ENCODE assay signal across 25 mouse cellular contexts in genomic region chr10:84573671-84574420, GRCm38 (mm10). TPM values are rescaled to one million over a fixed set of nuclear protein-coding genes. Genes with fewer than 3 reads are reported as not detected.
DNase-seq lines count a peak whose midpoint lies in the region; ATAC-seq lines count a peak whose summit lies in the region.
"Had no signal": no experiment of that assay in that cellular context is flagged by ENCODE, and none has a peak within 500 bp of the region (broad histone marks: within the 10 kb centered on the region; RNA-seq: fewer than 3 reads in every experiment).

No protein-coding gene starts in this region.

- DNase-seq in liver (no peak), A20 (ENCODE audit: low read depth, low spot score) (peak; percentile 87)
- peak; percentile 37 for DNase-seq in brain, adult 2 months (ENCODE audit: low read depth, low spot score)
- DNase-seq in adrenal gland, adult 2 months, result no peak
- no peak for DNase-seq in adrenal gland, adult 18-20 months (ENCODE audit: low spot score in 2 of 2)
- no peak for DNase-seq in right cerebral cortex, postnatal 14 days
- DNase-seq: adrenal gland, postnatal 14 days; cerebellum, adult 2 months; gastrocnemius, postnatal 14 days; heart, postnatal 10 days; kidney, adult 8-10 months; kidney, postnatal 14 days; layer of hippocampus, postnatal 36 days; thymus, adult 18-20 months; thymus, postnatal 4 days had no signal

- WGBS in liver, embryonic 12.5 days (ENCODE audit: insufficient replicate concordance), result 42% methylated on average over 5 of the region's 5 CpGs

- peaks cover 38% of the 10 kb centered on the region for H3K4me1 ChIP-seq in liver, embryonic 12.5 days

- H3K27ac ChIP-seq in liver, embryonic 12.5 days, result 0 out of 2 replicates have a peak overlapping the region, but pooled peaks have one; percentile 96
- H3K27ac ChIP-seq: embryonic facial prominence, embryonic 10.5 days; forebrain, embryonic 13.5 days; heart, embryonic 10.5 days; hindbrain, embryonic 13.5 days; layer of hippocampus, adult 2 months; limb, embryonic 13.5 days; lung, embryonic 15.5 days; stomach, embryonic 15.5 days had no signal

- H3K27me3 ChIP-seq in liver, embryonic 12.5 days (replicated peaks), result 0 out of 2 replicates have a peak, but pooled peaks cover 11% of the 10 kb centered on the region
- H3K27me3 ChIP-seq: lung, embryonic 15.5 days; stomach, embryonic 15.5 days had no signal

- no peak overlapping the region for H3K4me2 ChIP-seq in liver, embryonic 12.5 days
- H3K4me2 ChIP-seq: forebrain, embryonic 13.5 days; hindbrain, embryonic 13.5 days; limb, embryonic 13.5 days; lung, embryonic 15.5 days; stomach, embryonic 15.5 days had no signal

- no peak for ATAC-seq in liver, embryonic 12.5 days
- ATAC-seq in megakaryocyte, adult 5-6 weeks (ENCODE audit: poor library complexity, severe bottlenecking), result peak; percentile 45
- ATAC-seq: forebrain, embryonic 13.5 days had no signal

- H3K4me3 ChIP-seq in liver, embryonic 12.5 days, result no peak overlapping the region
- H3K4me3 ChIP-seq: embryonic facial prominence, embryonic 10.5 days; forebrain, embryonic 13.5 days; heart, embryonic 10.5 days; hindbrain, embryonic 13.5 days; layer of hippocampus, adult 2 months; limb, embryonic 13.5 days; lung, embryonic 15.5 days; stomach, embryonic 15.5 days had no signal

- no peak overlapping the region for H3K9ac ChIP-seq in liver, embryonic 12.5 days
- H3K9ac ChIP-seq: forebrain, embryonic 13.5 days; hindbrain, embryonic 13.5 days; limb, embryonic 13.5 days; lung, embryonic 15.5 days; stomach, embryonic 15.5 days had no signal

- H3K36me3 ChIP-seq in liver, embryonic 12.5 days, result no peaks in the 10 kb centered on the region
- H3K36me3 ChIP-seq: embryonic facial prominence, embryonic 10.5 days; heart, embryonic 10.5 days; hindbrain, embryonic 13.5 days; limb, embryonic 13.5 days; lung, embryonic 15.5 days; stomach, embryonic 15.5 days had no signal

- no peaks in the 10 kb centered on the region for H3K9me3 ChIP-seq in liver, embryonic 12.5 days (replicated peaks)
- H3K9me3 ChIP-seq: embryonic facial prominence, embryonic 10.5 days; forebrain, embryonic 13.5 days; heart, embryonic 10.5 days; hindbrain, embryonic 13.5 days; limb, embryonic 13.5 days; lung, embryonic 15.5 days; stomach, embryonic 15.5 days had no signal

RNA-seq across cellular contexts. Expression of gene Tcp11l2, which starts 2.6 kb away (rescaled TPM):
- 28.1 and 28.7 TPM in 2 replicates for polyA plus RNA-seq in liver, embryonic 12.5 days (2016; fragmentation: Nextera tagmentation; extraction: Ambion mirVana)
- 54.8 and 59.3 TPM in 2 replicates for total RNA-seq in megakaryocyte, adult 5-6 weeks (2015)
- 29.7 and 36.1 TPM in 2 replicates for total RNA-seq in megakaryocyte, adult 5-6 weeks (2017)
- total RNA-seq in adrenal gland, adult 2 months (2021), result 10 to 100 TPM; 35.0 to 41.7 TPM
- 35.9 and 48.1 TPM in 2 replicates for polyA plus RNA-seq in adrenal gland, adult 2 months (2012; rRNA removed)
- total RNA-seq in adrenal gland, adult 18-20 months (2021), result 10 to 100 TPM; 28.1 to 40.9 TPM

RNA-seq across cellular contexts. Expression of gene Ckap4, which starts 40.0 kb away (rescaled TPM):
- polyA plus RNA-seq in liver, embryonic 12.5 days (2016; fragmentation: Nextera tagmentation; extraction: Ambion mirVana), result 26.0 and 28.8 TPM in 2 replicates
- total RNA-seq in megakaryocyte, adult 5-6 weeks (2015), result 122 and 125 TPM in 2 replicates
- 115 TPM in 2 replicates for total RNA-seq in megakaryocyte, adult 5-6 weeks (2017)
- 10 to 100 TPM; 24.5 to 44.7 TPM for total RNA-seq in adrenal gland, adult 2 months (2021)
- 20.8 and 29.3 TPM in 2 replicates for polyA plus RNA-seq in adrenal gland, adult 2 months (2012; rRNA removed)
- 10 to 100 TPM; 26.0 to 34.3 TPM for total RNA-seq in adrenal gland, adult 18-20 months (2021)

RNA-seq across cellular contexts. Expression of gene Polr3b, which starts 48.2 kb away (rescaled TPM):
- polyA plus RNA-seq in liver, embryonic 12.5 days (2016; fragmentation: Nextera tagmentation; extraction: Ambion mirVana), result 9.9 and 11.3 TPM in 2 replicates
- total RNA-seq in megakaryocyte, adult 5-6 weeks (2015), result 20.0 and 20.1 TPM in 2 replicates
- total RNA-seq in megakaryocyte, adult 5-6 weeks (2017), result 26.3 and 28.7 TPM in 2 replicates
- total RNA-seq in adrenal gland, adult 2 months (2021), result 10 to 100 TPM; 23.1 to 28.0 TPM
- 2.0 and 2.3 TPM in 2 replicates for polyA plus RNA-seq in adrenal gland, adult 2 months (2012; rRNA removed)
- total RNA-seq in adrenal gland, adult 18-20 months (2021), result 10 to 100 TPM; 15.3 to 28.2 TPM

Comparison
In these comparisons a context has a peak if more than half of its experiments do, and no peak if none do; other contexts are left out.
1. DNase-seq: peak in A20 (single experiment) and brain, adult 2 months (single experiment); none in liver (single experiment), adrenal gland, adult 2 months (single experiment), adrenal gland, adult 18-20 months (0 of 2) and right cerebral cortex, postnatal 14 days (single experiment).